Mouse (Mus musculus) midbrain, postnatal 0 days (tissue): ENCODE results near the gene Fmo1. TPM values are rescaled to one million over a fixed set of nuclear protein-coding genes. Genes with fewer than 3 reads are reported as not detected.

Experiments used
- ATAC-seq: fragments of 200-750 bp; cut with Nextera tagmentation; 2 replicates; pipeline ENCODE4 v1.8.0; 2017; ENCODE audit warnings: moderate number of reproducible peaks, mild to moderate bottlenecking, moderate TSS enrichment, moderate library complexity; ENCODE audit not compliant: low FRiP score
- DNase-seq: peaks from one replicate; pipeline ENCODE4 v3.0.0-alpha.2; 2015; ENCODE audit warnings: low spot score
- H3K27ac ChIP-seq: fragments of 300-500 bp; sonication (generic); 2 replicates; pipeline ENCODE4 v1.5.1; 2014; ENCODE audit warnings: low read depth, mild to moderate bottlenecking, low read length, mixed read lengths
- H3K27me3 ChIP-seq: fragments of 300-500 bp; sonication (generic); 2 replicates; pipeline ENCODE4 v1.6.1; 2014; ENCODE audit warnings: low read length, control low read depth, mixed read lengths; ENCODE audit not compliant: insufficient read depth
- H3K36me3 ChIP-seq: fragments of 300-500 bp; sonication (generic); 2 replicates; pipeline ENCODE4 v1.6.1; 2014; ENCODE audit warnings: low read length, control low read depth, mixed read lengths; ENCODE audit not compliant: insufficient read depth
- H3K4me1 ChIP-seq: fragments of 300-500 bp; sonication (generic); 2 replicates; pipeline ENCODE4 v1.6.1; 2014; ENCODE audit warnings: mild to moderate bottlenecking, control low read depth, antibody characterized with exemption, low read length, mixed read lengths; ENCODE audit not compliant: insufficient read depth
- H3K4me2 ChIP-seq: fragments of 300-500 bp; sonication (generic); 2 replicates; pipeline ENCODE4 v1.6.1; 2014; ENCODE audit warnings: low read depth, mild to moderate bottlenecking, low read length, mixed read lengths; ENCODE audit not compliant: poor library complexity, severe bottlenecking
- H3K4me3 ChIP-seq: fragments of 300-500 bp; sonication (generic); 2 replicates; pipeline ENCODE4 v1.5.1; 2014; ENCODE audit warnings: low read depth, mild to moderate bottlenecking, low read length, moderate library complexity
- H3K9ac ChIP-seq: fragments of 300-500 bp; sonication (generic); replicated peaks from 2 replicates; pipeline ENCODE4 v1.6.1; 2014; ENCODE audit warnings: mild to moderate bottlenecking, low read length, moderate library complexity, mixed read lengths; ENCODE audit not compliant: poor library complexity, severe bottlenecking
- H3K9me3 ChIP-seq: fragments of 300-500 bp; sonication (generic); 2 replicates; pipeline ENCODE4 v1.6.1; 2016; ENCODE audit warnings: low read length, control low read depth
- CTCF ChIP-seq: IDR thresholded peaks from 2 replicates; pipeline ENCODE4 v1.5.1; 2016; ENCODE audit warnings: antibody characterized with exemption, mild to moderate bottlenecking
- WGBS: fragments of 180-500 bp; shearing (Covaris S2); extraction: QIAGEN DNeasy Blood & Tissue Kit; methylation state at CpG from one replicate; pipeline ENCODE4 v1.1.7; 2014; 5-methylcytosine and 5-hydroxymethylcytosine counted together
- polyA plus RNA-seq: library from polyadenylated mRNA; unstranded; fragments of >200 nt; fragmentation: Nextera tagmentation; extraction: Ambion mirVana; gene quantifications from 2 replicates; pipeline ENCODE4 v1.2.1, GENCODE M21; 2015
- total RNA-seq: library from RNA; depleted of rRNA; stranded (reverse); fragments of >200 nt; gene quantifications from 2 replicates; pipeline ENCODE4 v1.2.3, GENCODE M21; 2014

Fmo1 gene
- total and polyA plus RNA-seq, 2 experiments from 2014 or later, result 35.0 to 69.1 TPM

DNA sequence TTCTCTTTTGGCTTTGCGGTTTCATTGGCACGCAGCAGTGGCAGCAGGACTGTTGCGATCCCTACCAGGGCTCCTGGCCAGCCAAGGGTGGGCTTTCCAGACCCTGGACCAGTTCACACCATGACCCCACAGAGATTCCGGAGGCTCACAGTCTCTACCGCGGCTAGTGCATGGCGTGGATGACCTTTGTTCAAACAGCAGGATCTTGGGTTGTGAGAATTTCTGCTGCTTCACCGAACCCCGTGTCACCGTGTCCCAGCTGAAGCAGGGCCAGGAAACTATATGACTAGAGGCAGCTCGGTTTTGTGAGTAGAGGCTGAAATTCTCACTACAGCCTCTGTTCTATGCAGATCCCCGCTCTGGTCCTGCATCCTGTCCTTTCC is 7.7 kb downstream of the Fmo1 start:
- Histone ChIP-seq H3K4me3 (peak overlapping the region; percentile 5; the same call in 1 of the 2 replicates), H3K4me1 (no peaks in the 10 kb centered on the region), H3K9me3 (no peaks in the 10 kb centered on the region), H3K36me3 (no peaks in the 10 kb centered on the region), H3K4me2 (peak overlapping the region; percentile 32), H3K27me3 (no peaks in the 10 kb centered on the region), H3K9ac (peak overlapping the region; percentile 14; the same call in 1 of the 2 replicates), H3K27ac (peak overlapping the region; percentile 38)
- ATAC-seq (peak; percentile 50; the same call in 1 of the 2 replicates), DNase-seq (peak; percentile 54)
- 40% methylated on average over 12 of the region's 12 CpGs for WGBS
- no peak for TF ChIP-seq CTCF

DNA sequence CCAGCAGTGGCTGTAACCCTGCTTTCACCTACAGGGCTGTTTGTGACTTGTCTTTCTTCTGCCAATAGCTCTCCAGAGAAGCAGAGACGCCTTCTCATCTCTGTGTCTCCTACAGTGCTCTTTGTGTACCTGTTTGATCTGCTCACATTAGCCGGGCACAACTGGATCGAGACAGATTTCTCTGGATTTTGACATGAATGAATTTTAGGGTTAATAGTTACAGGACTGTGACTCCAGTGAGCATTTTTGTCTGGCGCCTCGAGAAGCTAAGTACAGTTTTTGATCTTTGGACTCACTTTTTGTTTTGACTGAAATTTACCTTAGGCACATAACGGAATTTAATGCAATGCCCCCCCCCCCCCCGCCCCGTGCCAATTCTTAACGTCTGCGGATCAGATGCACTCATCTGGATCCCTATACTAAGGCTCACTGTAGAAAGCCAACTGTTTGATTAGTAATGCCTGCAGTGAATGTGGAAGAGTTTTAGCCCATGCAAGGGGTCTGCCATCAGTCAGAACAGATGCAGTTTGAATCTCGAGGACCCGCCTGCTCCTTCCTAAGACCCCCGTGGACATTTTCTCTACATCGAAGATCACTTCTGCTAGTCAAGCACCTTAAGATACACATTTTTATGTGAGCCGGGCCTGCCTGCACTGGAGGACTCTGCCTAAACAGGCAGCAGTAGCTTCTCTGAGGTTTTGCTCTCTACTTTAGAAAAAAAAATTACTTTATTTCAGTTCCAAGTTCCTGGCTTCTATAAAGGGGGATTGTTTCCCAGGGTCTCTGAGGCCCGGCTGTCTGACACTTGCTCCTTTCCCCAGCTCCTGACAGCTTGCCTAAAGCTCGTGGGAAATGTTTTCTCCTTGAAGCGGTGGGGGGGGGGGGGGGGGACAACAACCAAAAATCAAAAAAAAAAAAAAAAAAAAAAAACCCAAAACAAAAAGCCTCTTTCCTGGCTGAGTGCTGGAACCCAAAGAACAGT is 8.4 kb downstream of the Fmo1 start:
- peak; percentile 69 for DNase-seq
- Histone ChIP-seq H3K4me3 (peak overlapping the region; percentile 5; the same call in 1 of the 2 replicates), H3K4me2 (peak overlapping the region; percentile 32), H3K27ac (peak overlapping the region; percentile 47), H3K9me3 (no peaks in the 10 kb centered on the region), H3K27me3 (no peaks in the 10 kb centered on the region), H3K36me3 (no peaks in the 10 kb centered on the region), H3K9ac (0 out of 2 replicates have a peak overlapping the region, but pooled peaks have one; percentile 14), H3K4me1 (no peaks in the 10 kb centered on the region)
- TF ChIP-seq CTCF, result no peak
- ATAC-seq, result peak; percentile 46; the same call in 1 of the 2 replicates
- 31% methylated on average over 18 of the region's 18 CpGs for WGBS

DNA sequence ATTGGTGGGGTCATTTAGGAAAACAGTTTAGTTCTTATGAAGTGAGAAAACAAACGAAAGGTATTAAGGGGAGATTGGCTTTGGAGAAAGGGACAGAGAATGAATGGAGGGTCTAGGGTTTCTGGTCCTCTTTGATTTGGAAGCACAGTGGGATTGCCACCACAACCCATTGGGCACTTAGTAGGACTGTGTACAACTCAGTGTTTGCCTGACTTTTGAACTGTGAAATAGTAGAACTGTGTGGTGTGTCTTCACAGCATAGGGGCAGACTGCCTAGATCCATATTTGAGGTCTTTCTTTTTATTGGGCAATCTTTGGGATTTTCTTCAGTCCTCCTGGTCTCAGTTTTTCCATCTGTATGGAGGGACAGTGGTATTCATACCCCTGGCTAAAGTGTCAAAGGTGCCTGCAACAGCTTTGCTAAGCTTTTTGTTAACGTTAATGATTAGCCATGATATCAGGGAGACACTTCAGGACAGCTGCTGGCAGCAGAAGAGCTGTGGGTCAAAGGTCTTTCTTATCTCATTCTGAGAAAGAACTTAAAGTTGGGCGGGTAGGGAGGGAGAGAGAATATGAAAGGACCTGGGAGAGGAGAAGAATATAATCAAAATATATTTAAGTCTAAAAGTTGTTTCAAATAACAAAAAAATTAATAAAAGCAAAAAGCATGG is 12.5 kb downstream of the Fmo1 start:
- Histone ChIP-seq H3K27ac (no peak overlapping the region), H3K4me3 (no peak overlapping the region), H3K36me3 (no peaks in the 10 kb centered on the region), H3K9ac (no peak overlapping the region), H3K4me2 (no peak overlapping the region), H3K27me3 (no peaks in the 10 kb centered on the region), H3K9me3 (no peaks in the 10 kb centered on the region), H3K4me1 (no peaks in the 10 kb centered on the region)
- ATAC-seq (no peak), DNase-seq (no peak)
- WGBS, result 73% methylated on average over 3 of the region's 3 CpGs
- TF ChIP-seq CTCF, result no peak

DNA sequence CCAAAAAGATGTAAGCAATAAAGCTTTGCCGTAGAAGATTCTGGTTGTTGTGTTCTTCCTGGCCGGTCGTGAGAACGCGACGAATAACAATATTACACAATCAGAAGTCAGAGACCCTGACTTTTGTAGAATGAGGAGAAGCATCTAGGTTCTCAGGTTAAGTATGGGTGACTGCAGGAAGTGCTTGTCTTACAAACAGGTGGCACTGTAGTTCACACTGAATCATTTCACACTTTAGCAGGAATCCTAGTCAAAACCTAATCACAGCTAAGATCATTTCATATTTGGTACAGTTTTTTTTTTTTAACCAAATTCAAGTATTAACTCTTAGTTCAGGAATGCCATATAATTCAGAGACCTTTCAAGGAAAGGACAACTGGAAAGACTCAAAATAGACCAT is 18.9 kb downstream of the Fmo1 start:
- Histone ChIP-seq H3K4me3 (no peak overlapping the region), H3K36me3 (no peaks in the 10 kb centered on the region), H3K4me2 (no peak overlapping the region), H3K9ac (no peak overlapping the region), H3K9me3 (no peaks in the 10 kb centered on the region), H3K27ac (no peak overlapping the region), H3K4me1 (no peaks in the 10 kb centered on the region), H3K27me3 (no peaks in the 10 kb centered on the region)
- 97% methylated on average over 6 of the region's 6 CpGs for WGBS
- TF ChIP-seq CTCF, result no peak
- ATAC-seq (no peak), DNase-seq (no peak)

DNA sequence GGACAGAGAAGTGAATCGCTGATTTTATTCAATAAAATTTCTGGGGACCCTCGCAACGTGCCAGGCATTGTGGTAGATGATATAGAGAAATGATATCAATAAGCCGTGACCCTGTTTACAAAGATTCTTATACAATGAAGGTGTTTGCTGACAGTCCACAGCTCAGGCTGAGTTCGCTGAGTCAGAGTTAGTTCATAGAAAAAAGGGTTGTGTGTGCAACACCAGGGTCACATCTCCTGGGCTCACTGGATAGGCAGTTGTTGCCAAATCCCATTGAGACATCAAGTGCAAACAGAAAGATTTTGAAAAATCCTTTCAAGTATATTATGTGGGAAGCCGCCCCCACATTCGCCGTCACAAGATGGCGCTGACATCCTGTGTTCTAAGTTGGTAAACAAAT is 26.2 kb downstream of the Fmo1 start:
- no peaks in the 10 kb centered on the region for H3K36me3 ChIP-seq
- no peak overlapping the region for H3K9ac ChIP-seq
- no peaks in the 10 kb centered on the region for H3K4me1 ChIP-seq
- H3K4me3 ChIP-seq, result no peak overlapping the region
- WGBS, result 98% methylated on average over 9 of the region's 9 CpGs
- no peaks in the 10 kb centered on the region for H3K9me3 ChIP-seq
- H3K4me2 ChIP-seq, result no peak overlapping the region
- ATAC-seq, result no peak
- H3K27me3 ChIP-seq, result no peaks in the 10 kb centered on the region
- DNase-seq, result no peak
- H3K27ac ChIP-seq, result no peak overlapping the region
- TF ChIP-seq CTCF, result no peak

DNA sequence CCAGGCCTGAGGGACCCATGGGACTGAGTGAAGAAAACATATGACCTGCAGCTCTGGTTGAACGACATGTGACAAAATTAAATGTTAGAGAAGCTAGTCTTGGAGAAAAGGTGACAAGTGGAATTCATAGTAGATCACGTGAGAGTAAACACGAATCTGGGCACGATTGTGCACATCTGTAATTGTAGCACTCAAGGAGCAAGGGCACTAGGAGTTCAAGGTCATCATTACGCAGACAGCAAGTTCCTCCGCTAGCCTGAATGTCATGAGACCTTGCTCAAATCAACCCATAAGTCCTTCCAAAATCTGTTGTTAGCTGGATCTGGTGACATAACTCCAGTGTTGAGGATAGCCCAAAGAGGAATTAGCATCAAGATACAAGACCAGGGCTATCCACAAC is 27.4 kb downstream of the Fmo1 start:
- Histone ChIP-seq H3K4me1 (no peaks in the 10 kb centered on the region), H3K9ac (no peak overlapping the region), H3K4me2 (no peak overlapping the region), H3K27ac (no peak overlapping the region), H3K36me3 (no peaks in the 10 kb centered on the region), H3K9me3 (no peaks in the 10 kb centered on the region), H3K27me3 (no peaks in the 10 kb centered on the region), H3K4me3 (no peak overlapping the region)
- DNase-seq, result no peak
- no peak for TF ChIP-seq CTCF
- ATAC-seq, result no peak
- 96% methylated on average over 6 of the region's 6 CpGs for WGBS
